Comparison of ENCODE assay signal across 11 mouse cellular contexts in the genomic region with DNA sequence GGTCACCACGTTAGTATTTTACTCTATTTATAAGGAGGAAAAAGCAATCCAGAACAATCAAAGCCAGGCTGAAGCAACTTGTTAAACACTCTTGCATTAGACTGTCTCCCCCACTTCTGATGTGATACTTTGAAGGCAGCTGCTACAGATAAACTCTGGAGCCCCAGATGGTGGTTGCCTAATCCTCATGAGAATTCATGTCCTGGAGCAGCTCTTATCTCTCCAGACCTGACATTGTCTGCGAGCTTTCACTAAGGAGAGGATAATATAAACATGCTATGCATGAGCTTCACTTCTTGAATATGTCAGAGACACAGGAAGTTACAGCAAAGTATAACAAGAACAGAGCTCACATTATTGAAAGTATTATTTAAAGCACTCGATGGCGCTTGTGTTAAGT. TPM values are rescaled to one million over a fixed set of nuclear protein-coding genes. Genes with fewer than 3 reads are reported as not detected.
A peak's percentile ranks its signal among the peaks of the same experiment; 100 is the strongest.
DNase-seq lines count a peak whose midpoint lies in the region; ATAC-seq and TF ChIP-seq lines count a peak whose summit lies in the region.
"Had no signal": no experiment of that assay in that cellular context is flagged by ENCODE, and none has a peak within 500 bp of the region (broad histone marks: within the 10 kb centered on the region; RNA-seq: fewer than 3 reads in every experiment).

No protein-coding gene starts in this region.

- ATAC-seq in megakaryocyte progenitor cell, adult 5-6 weeks (replicated peaks; ENCODE audit: poor library complexity) = peak; percentile 94
- ATAC-seq: forebrain, embryonic 13.5 days had no signal

- no peaks in the 10 kb centered on the region for H3K9me3 ChIP-seq in MEL (replicated peaks; ENCODE audit: insufficient read depth, low read length)
- H3K9me3 ChIP-seq: forebrain, embryonic 13.5 days had no signal

- no peak overlapping the region for H3K4me3 ChIP-seq in MEL (ENCODE audit: control insufficient read depth in 1 of 2, insufficient read depth in 1 of 2, low read depth in 2 of 2, low read length in 2 of 2)
- H3K4me3 ChIP-seq: forebrain, embryonic 13.5 days had no signal

- TF ChIP-seq EP300 in MEL (IDR thresholded peaks at IDR 0.05; ENCODE audit: low read depth in 1 of 2, low read length in 2 of 2) = peak; percentile 86 to 92

- TF ChIP-seq POLR2A in MEL (IDR thresholded peaks at IDR 0.05; ENCODE audit: control insufficient read depth in 1 of 2, insufficient read depth in 1 of 2, low read depth in 1 of 2, low read length in 2 of 2, poor library complexity in 1 of 2) = no peak

- no peak overlapping the region for H3K9ac ChIP-seq in MEL (ENCODE audit: control insufficient read depth, low read depth, low read length, poor library complexity, severe bottlenecking)
- H3K9ac ChIP-seq: forebrain, embryonic 13.5 days had no signal

- TF ChIP-seq CTCF in MEL (IDR thresholded peaks at IDR 0.05 in 2 of 3, conservative IDR thresholded peaks at IDR 0.05 in 1 of 3; ENCODE audit: control insufficient read depth in 1 of 3, insufficient read depth in 1 of 3, low read depth in 2 of 3, low read length in 3 of 3, poor library complexity in 1 of 3, severe bottlenecking in 1 of 3) = no peak

- no peaks in the 10 kb centered on the region for H3K27me3 ChIP-seq in MEL (ENCODE audit: control insufficient read depth in 1 of 2, insufficient read depth in 2 of 2, low read length in 2 of 2)
- H3K27me3 ChIP-seq: forebrain, embryonic 13.5 days had no signal

- peak overlapping the region; percentile 49 for H3K27ac ChIP-seq in MEL (ENCODE audit: control insufficient read depth, low read depth, low read length)
- H3K27ac ChIP-seq: forebrain, embryonic 13.5 days had no signal

- peaks cover 0 to 33% of the 10 kb centered on the region in 2 experiments; a peak in 2 of 4 replicates for H3K36me3 ChIP-seq in MEL (ENCODE audit: control insufficient read depth in 1 of 2, insufficient read depth in 2 of 2, low read length in 2 of 2)

- H3K4me1 ChIP-seq in MEL (ENCODE audit: control insufficient read depth in 1 of 2, insufficient read depth in 2 of 2, low read length in 2 of 2) = peaks cover 16 to 23% of the 10 kb centered on the region in 2 experiments
- H3K4me1 ChIP-seq: forebrain, embryonic 13.5 days had no signal

- H3K79me2 ChIP-seq in MEL (ENCODE audit: control insufficient read depth, insufficient read depth, low read length, poor library complexity) = peaks cover 6% of the 10 kb centered on the region

- DNase-seq in layer of hippocampus, adult 11-12 months (ENCODE audit: low spot score) = peak; percentile 11
- DNase-seq in layer of hippocampus, postnatal 10 days (ENCODE audit: low spot score in 2 of 2) = no peak
- DNase-seq in MEL (ENCODE audit: low read depth, low spot score) = peak; percentile 89
- peak; percentile 73 for DNase-seq in c-Kit-positive CD71-positive TER-119-negative erythroid progenitor cells, embryonic 14.5 days (ENCODE audit: low read depth)
- no peak for DNase-seq in thymus, postnatal 0 days (ENCODE audit: low spot score)
- no peak for DNase-seq in cerebellum, postnatal 25 days
- DNase-seq: gastrocnemius, postnatal 36 days; right cerebral cortex, postnatal 4 days; thymus, adult 18-20 months had no signal

- TF ChIP-seq RAD21 in MEL (IDR thresholded peaks at IDR 0.05; ENCODE audit: low read depth, low read length) = no peak

TF ChIP-seq in MEL, 35 proteins besides CTCF, POLR2A, EP300 and RAD21:
- TF ChIP-seq TAL1 (IDR thresholded peaks at IDR 0.05; ENCODE audit: low read length) = peak; percentile 96
- peak; percentile 95 for TF ChIP-seq RCOR1 (IDR thresholded peaks at IDR 0.05; ENCODE audit: low read depth, low read length)
- TF ChIP-seq GATA1 (IDR thresholded peaks at IDR 0.05; ENCODE audit: low read depth, low read length) = peak; percentile 96
- peak; percentile 98 for TF ChIP-seq TCF12 (IDR thresholded peaks at IDR 0.05; ENCODE audit: low read depth, low read length)
- peak; percentile 99 for TF ChIP-seq ETS1 (IDR thresholded peaks at IDR 0.05; ENCODE audit: low read depth, low read length)
- 0 out of 2 replicates have a peak, but pooled peaks have one; percentile 38 for TF ChIP-seq ELF1 (IDR thresholded peaks at IDR 0.05; ENCODE audit: low read depth, low read length)
- TF ChIP-seq SIN3A (IDR thresholded peaks at IDR 0.05; ENCODE audit: low read length) = peak; percentile 91
- no peak for TF ChIP-seq CHD2 (IDR thresholded peaks at IDR 0.05; ENCODE audit: low read length)
- TF ChIP-seq MXI1 (IDR thresholded peaks at IDR 0.05; ENCODE audit: low read depth, low read length) = peak; percentile 87
- no peak for TF ChIP-seq E2F4 (IDR thresholded peaks at IDR 0.05; ENCODE audit: borderline replicate concordance, low read depth, low read length)

RNA-seq across cellular contexts. Expression of a gene that starts 58.1 kb away (rescaled TPM):
- 10 to 100 TPM; 60.2 to 72.6 TPM for total RNA-seq in layer of hippocampus, postnatal 10 days (2021)
- 16.1 and 17.8 TPM in 2 replicates for total RNA-seq in MEL (2012; rRNA removed)
- polyA plus RNA-seq in MEL (2012; ENCODE audit: insufficient read depth in 1 of 2, insufficient read length in 2 of 2, low read depth in 1 of 2, low replicate concordance in 2 of 2, missing spikeins in 1 of 2) = 10 to 100 TPM in 1 of 2 experiments, not detected in 1; 18.2 TPM
- 37.1 and 49.9 TPM in 2 replicates for total RNA-seq in megakaryocyte progenitor cell, adult 5-6 weeks (2015)
- 118 and 153 TPM in 2 replicates for total RNA-seq in megakaryocyte progenitor cell, adult 5-6 weeks (2017)
- 49.7 and 65.8 TPM in 2 replicates for polyA plus RNA-seq in thymus, postnatal 0 days (2015; fragmentation: Nextera tagmentation; extraction: Ambion mirVana)

Comparison
In these comparisons a context has a peak if more than half of its experiments do, and no peak if none do; other contexts are left out.
1. DNase-seq: peak in layer of hippocampus, adult 11-12 months (single experiment), MEL (single experiment) and c-Kit-positive CD71-positive TER-119-negative erythroid progenitor cells, embryonic 14.5 days (single experiment); none in layer of hippocampus, postnatal 10 days (0 of 2), thymus, postnatal 0 days (single experiment) and cerebellum, postnatal 25 days (0 of 2).